Mouse (Mus musculus): ENCODE data around the gene Trmt61a.

Gene Trmt61a

GRCm38 (mm10) chr12:111672581-111672980 is 5.3 kb upstream of the Trmt61a start:
- DNase-seq (ENCODE audit: low read depth, low spot score), result no peak

- no peak for DNase-seq (ENCODE audit: low read depth, low spot score)
Measured at GRCm38 (mm10) chr12:111674850-111675486, 2.9 kb upstream of the Trmt61a start.

GRCm38 (mm10) chr12:111675797-111676580 is 1.9 kb upstream of the Trmt61a start:
- no peak for DNase-seq (ENCODE audit: low read depth, low spot score)

GRCm38 (mm10) chr12:111677421-111677820 is 484 bp upstream of the Trmt61a start:
- DNase-seq (ENCODE audit: low read depth, low spot score), result no peak

- no peak for DNase-seq (ENCODE audit: low read depth, low spot score)
Measured at GRCm38 (mm10) chr12:111678670-111678933, 697 bp downstream of the Trmt61a start.

GRCm38 (mm10) chr12:111678997-111679396 is 1.1 kb downstream of the Trmt61a start:
- no peak for DNase-seq (ENCODE audit: low read depth, low spot score)

- no peak for DNase-seq (ENCODE audit: low read depth, low spot score)
Measured at GRCm38 (mm10) chr12:111680661-111681060, 2.8 kb downstream of the Trmt61a start.

GRCm38 (mm10) chr12:111681305-111681704 is 3.4 kb downstream of the Trmt61a start:
- no peak for DNase-seq (ENCODE audit: low read depth, low spot score)

- no peak for DNase-seq (ENCODE audit: low read depth, low spot score)
Measured at GRCm38 (mm10) chr12:111682003-111682402, 4.1 kb downstream of the Trmt61a start.

GRCm38 (mm10) chr12:111682806-111683205 is 4.9 kb downstream of the Trmt61a start:
- no peak for DNase-seq (ENCODE audit: low read depth, low spot score)

- no peak for DNase-seq (ENCODE audit: low read depth, low spot score)
Measured at GRCm38 (mm10) chr12:111686390-111686789, 8.5 kb downstream of the Trmt61a start.

GRCm38 (mm10) chr12:111687350-111688068 is 9.6 kb downstream of the Trmt61a start:
- DNase-seq (ENCODE audit: low read depth, low spot score), result no peak

- DNase-seq (ENCODE audit: low read depth, low spot score), result no peak
Measured at GRCm38 (mm10) chr12:111688069-111688428, 10.1 kb downstream of the Trmt61a start.

- DNase-seq (ENCODE audit: low read depth, low spot score), result no peak
Measured at GRCm38 (mm10) chr12:111689426-111689825, 11.5 kb downstream of the Trmt61a start.

- DNase-seq (ENCODE audit: low read depth, low spot score), result no peak
Measured at GRCm38 (mm10) chr12:111691346-111691872, 13.5 kb downstream of the Trmt61a start.

- no peak for DNase-seq (ENCODE audit: low read depth, low spot score)
Measured at GRCm38 (mm10) chr12:111692899-111693298, 15.0 kb downstream of the Trmt61a start.

- no peak for DNase-seq (ENCODE audit: low read depth, low spot score)
Measured at GRCm38 (mm10) chr12:111693341-111694270, 15.7 kb downstream of the Trmt61a start.

GRCm38 (mm10) chr12:111694271-111694781 is 16.4 kb downstream of the Trmt61a start:
- DNase-seq (ENCODE audit: low read depth, low spot score), result no peak

GRCm38 (mm10) chr12:111694880-111695804 is 17.2 kb downstream of the Trmt61a start:
- no peak for DNase-seq (ENCODE audit: low read depth, low spot score)

- DNase-seq (ENCODE audit: low read depth, low spot score), result peak; percentile 69
Measured at GRCm38 (mm10) chr12:111696239-111696638, 18.3 kb downstream of the Trmt61a start.
